Mouse (Mus musculus) adrenal gland, adult 10 weeks (tissue): ENCODE data around the gene Cnn2. TPM values are rescaled to one million over a fixed set of nuclear protein-coding genes. Genes with fewer than 3 reads are reported as not detected.

ENCODE experiments used
- polyA plus RNA-seq: library from polyadenylated mRNA; stranded (reverse); fragments of 350-450 nt; fragmentation: Illumina TruSeq; extraction: RNeasy Lipid Tissue Mini Kit (QIAGEN cat#74804); gene quantifications from one replicate; pipeline ENCODE4 v1.2.3, GENCODE M21; 2014; ENCODE audit warnings: low read depth, low replicate concordance

Gene Cnn2
- 4.3 TPM for polyA plus RNA-seq

GRCm38 (mm10) chr10:79988506-79989271, at the start of gene Cnn2:
TSS of gene Cnn2 (plus strand) at chr10:79988584.

GRCm38 (mm10) chr10:79959847-79960601, 28.4 kb upstream of the Cnn2 start, which contains the start of gene Wdr18:
TSS of gene Wdr18 (plus strand) at chr10:79960152.

GRCm38 (mm10) chr10:79970415-79971182, 17.8 kb upstream of the Cnn2 start, which contains the start of gene Grin3b:
TSS of gene Grin3b (plus strand) at chr10:79970715.

GRCm38 (mm10) chr10:79984195-79984816, 4.1 kb upstream of the Cnn2 start, which contains the start of gene Tmem259:
TSS of gene Tmem259 (minus strand) at chr10:79984330.

GRCm38 (mm10) chr10:79996272-79997033, 8.1 kb downstream of the Cnn2 start, which contains the start of gene Abca7:
TSS of gene Abca7 (plus strand) at chr10:79996494.

GRCm38 (mm10) chr10:80016511-80016910, 28.1 kb downstream of the Cnn2 start, which contains the start of gene Arhgap45:
TSS of gene Arhgap45 (plus strand) at chr10:80016653.

GRCm38 (mm10) chr10:80039559-80039979, 51.2 kb downstream of the Cnn2 start, which contains the start of gene Polr2e:
TSS of gene Polr2e (minus strand) at chr10:80039795.

Other genes with a start within 250 kb of the Cnn2 start
- gene Polrmt, start 242.0 kb upstream of the Cnn2 start, polyA plus RNA-seq: not detected
- gene Fgf22, start 233.5 kb upstream of the Cnn2 start, polyA plus RNA-seq: not detected
- 0.58 TPM for gene Rnf126, start 221.6 kb upstream of the Cnn2 start, polyA plus RNA-seq
- 6.9 TPM for gene Fstl3, start 211.3 kb upstream of the Cnn2 start, polyA plus RNA-seq
- not detected for gene Prss57, start 197.6 kb upstream of the Cnn2 start, polyA plus RNA-seq
- 0.93 TPM for gene Palm, start 195.0 kb upstream of the Cnn2 start, polyA plus RNA-seq
- not detected for gene Misp, start 167.6 kb upstream of the Cnn2 start, polyA plus RNA-seq
- 69.8 TPM for gene Ptbp1, start 134.2 kb upstream of the Cnn2 start, polyA plus RNA-seq
- not detected for gene Prtn3, start 114.1 kb upstream of the Cnn2 start, polyA plus RNA-seq
- gene Plppr3, start 114.0 kb upstream of the Cnn2 start, polyA plus RNA-seq: not detected
- not detected for gene Elane, start 102.3 kb upstream of the Cnn2 start, polyA plus RNA-seq
- 14.9 TPM for gene Cfd, start 97.7 kb upstream of the Cnn2 start, polyA plus RNA-seq
- gene Med16, start 79.7 kb upstream of the Cnn2 start, polyA plus RNA-seq: not detected
- not detected for gene Gm26602, start 77.7 kb upstream of the Cnn2 start, polyA plus RNA-seq
- gene Kiss1r, start 71.6 kb upstream of the Cnn2 start, polyA plus RNA-seq: not detected
- 8.8 TPM for gene R3hdm4, start 67.4 kb upstream of the Cnn2 start, polyA plus RNA-seq
- gene Arid3a, start 61.5 kb upstream of the Cnn2 start, polyA plus RNA-seq: 1.9 TPM
- gene Wdr18, start 28.4 kb upstream of the Cnn2 start, polyA plus RNA-seq: 1.2 TPM
- gene Grin3b, start 17.9 kb upstream of the Cnn2 start, polyA plus RNA-seq: not detected
- 0.64 TPM for gene Tmem259, start 4.3 kb upstream of the Cnn2 start, polyA plus RNA-seq
- 0.58 TPM for gene Abca7, start 7.9 kb downstream of the Cnn2 start, polyA plus RNA-seq
- gene Arhgap45, start 28.1 kb downstream of the Cnn2 start, polyA plus RNA-seq: not detected
- 0.64 TPM for gene Polr2e, start 51.2 kb downstream of the Cnn2 start, polyA plus RNA-seq
- 76.0 TPM for gene Gpx4, start 58.6 kb downstream of the Cnn2 start, polyA plus RNA-seq
- 1.3 TPM for gene Sbno2, start 117.0 kb downstream of the Cnn2 start, polyA plus RNA-seq
- gene Stk11, start 127.2 kb downstream of the Cnn2 start, polyA plus RNA-seq: 8.0 TPM
- gene Atp5d, start 150.0 kb downstream of the Cnn2 start, polyA plus RNA-seq: 0.70 TPM
- 1.5 TPM for gene Cbarp, start 152.3 kb downstream of the Cnn2 start, polyA plus RNA-seq
- gene Midn, start 159.7 kb downstream of the Cnn2 start, polyA plus RNA-seq: 7.6 TPM
- 21.3 TPM for gene Cirbp, start 177.4 kb downstream of the Cnn2 start, polyA plus RNA-seq
- gene 1600002K03Rik, start 184.4 kb downstream of the Cnn2 start, polyA plus RNA-seq: 1.0 TPM
- gene Efna2, start 190.9 kb downstream of the Cnn2 start, polyA plus RNA-seq: 2.2 TPM
- gene Mum1, start 237.8 kb downstream of the Cnn2 start, polyA plus RNA-seq: 7.3 TPM